Mouse (Mus musculus): ENCODE measurements around the gene Pcyox1. TPM values are rescaled to one million over a fixed set of nuclear protein-coding genes. Genes with fewer than 3 reads are reported as not detected.
"Not testable (repeated sequence)": the region's sequence is repeated elsewhere in the genome, so short reads cannot be mapped to it uniquely, and the experiment has no call there.

The Pcyox1 gene
- total RNA-seq, 2 experiments from 2014 or later: 62.8 to 70.7 TPM

DNA sequence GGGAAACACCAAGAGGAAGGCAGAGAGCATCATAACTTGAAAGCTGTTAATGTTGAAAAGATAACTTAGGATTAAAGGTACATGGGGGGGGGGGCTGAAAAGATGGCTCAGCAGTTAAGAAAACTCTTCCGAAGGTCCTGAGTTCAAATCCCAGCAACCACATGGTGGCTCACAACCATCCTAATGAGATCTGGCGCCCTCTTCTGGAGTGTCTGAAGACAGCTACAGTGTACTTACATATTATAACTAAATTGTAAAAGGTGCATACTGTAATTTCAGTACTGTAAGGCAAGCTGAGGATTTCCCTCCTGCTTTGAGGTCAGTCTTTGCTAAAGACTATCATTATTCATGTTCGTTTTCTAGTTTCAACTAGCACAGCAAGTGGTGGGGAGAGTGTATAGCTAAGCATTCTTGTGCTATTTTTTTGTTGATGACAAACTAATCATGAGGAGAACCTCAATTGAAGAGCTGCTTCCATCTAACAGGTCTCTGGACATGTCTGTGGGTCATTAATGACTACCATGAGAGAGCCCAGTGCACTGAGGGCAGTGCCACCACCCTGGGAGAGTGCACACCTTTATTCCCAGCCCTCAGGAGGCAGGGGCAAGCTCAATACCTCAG, 26.8 kb downstream of the Pcyox1 start:
- DNase-seq: peak in 1 of 2 experiments; percentile 31
- intact Hi-C loops (cut with DNase I): loop anchor here (2.0 kb wide), 1 partner anchor 27 kb away; the partner anchor contains the start of gene Pcyox1

DNA sequence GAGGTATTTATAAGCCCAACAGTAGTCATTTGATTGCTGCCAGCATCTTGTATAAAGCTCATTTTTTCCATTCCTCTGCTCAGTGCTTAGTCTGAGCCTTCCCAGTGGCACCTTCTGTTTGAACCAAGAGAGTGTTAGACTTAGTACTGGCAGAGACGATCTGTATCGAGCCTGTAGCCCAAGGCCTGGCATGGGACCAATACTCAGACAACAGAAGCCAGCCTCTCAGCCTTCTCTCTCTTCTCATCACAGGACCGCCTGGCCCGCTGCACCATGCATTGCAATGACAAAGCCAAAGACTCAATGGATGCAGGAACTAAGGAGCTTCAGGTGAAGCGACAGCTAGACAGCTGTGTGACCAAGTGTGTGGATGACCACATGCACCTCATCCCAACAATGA, 28.5 kb downstream of the Pcyox1 start:
- intact Hi-C loops (cut with DNase I): loop anchor here (10.0 kb wide), 1 partner anchor 434 kb away; no protein-coding TSS in a partner anchor
- no peak for DNase-seq

DNA sequence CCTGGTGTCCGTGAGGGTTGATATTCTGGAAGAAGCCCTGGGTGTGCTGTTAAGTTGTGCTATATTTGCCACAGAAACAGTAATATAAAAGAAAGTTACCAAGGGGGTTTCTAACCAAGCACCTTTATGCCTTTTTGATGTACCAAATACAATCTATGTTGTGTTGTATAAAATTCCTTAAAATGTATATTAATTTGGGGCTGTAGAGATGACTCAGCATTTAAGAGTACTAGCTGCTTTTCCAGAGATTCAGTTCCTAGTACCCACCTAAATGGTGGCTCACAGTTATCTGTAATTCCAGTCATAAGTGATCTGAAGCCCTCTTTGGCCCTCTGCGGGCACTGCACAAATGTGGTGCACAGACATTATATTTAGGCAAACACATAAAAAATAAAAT, 30.1 kb downstream of the Pcyox1 start:
- intact Hi-C loops (cut with DNase I): loop anchor here (10.0 kb wide), 1 partner anchor 432 kb away; no protein-coding TSS in a partner anchor

DNA sequence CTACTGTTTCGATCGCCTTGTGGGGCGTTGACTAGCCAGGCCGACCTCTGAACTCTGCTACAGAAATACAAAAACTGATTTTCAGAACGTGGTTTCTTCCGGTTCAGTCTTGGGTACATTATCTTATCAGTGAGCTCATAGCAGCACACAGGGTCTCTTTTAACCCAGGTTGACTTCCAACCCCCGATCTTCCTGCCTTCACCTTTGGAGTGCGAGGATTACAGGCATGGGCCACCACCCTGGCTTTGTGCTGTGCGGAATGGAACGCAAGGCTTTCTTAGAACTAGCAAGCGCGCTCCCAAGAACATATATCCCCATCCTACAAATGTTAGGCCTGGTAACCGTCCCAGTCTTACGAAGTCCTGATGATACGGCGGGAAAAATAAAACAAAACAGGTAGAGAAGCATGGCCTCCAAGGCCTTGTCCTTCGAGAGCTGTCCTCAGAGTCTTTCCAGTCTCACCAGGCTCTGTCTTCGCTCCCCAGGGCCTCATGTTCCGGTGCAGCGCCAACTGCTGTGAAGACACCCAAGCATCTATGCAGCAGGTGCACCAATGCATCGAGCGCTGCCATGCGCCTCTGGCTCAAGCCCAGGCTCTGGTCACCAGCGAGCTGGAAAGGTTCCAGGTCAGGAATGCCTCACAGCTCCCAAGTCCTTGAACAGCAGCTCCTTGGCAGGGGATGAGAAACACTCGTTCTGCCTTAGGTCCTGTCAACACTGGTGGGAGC, 30.7 kb downstream of the Pcyox1 start:
- intact Hi-C loops (cut with DNase I): loop anchor here (10.0 kb wide), 1 partner anchor 431 kb away; no protein-coding TSS in a partner anchor

More for the DNA sequence above, 30.1 kb downstream of the Pcyox1 start:
- no peak for DNase-seq

GRCm38 (mm10) chr6:86365371-86366124, 31.4 kb downstream of the Pcyox1 start, which contains the start of gene Fam136a:
Fam136a (plus strand) TSS chr6:86365646.
- peak; percentile 96 to 98 for DNase-seq
- intact Hi-C loops (cut with DNase I): loop anchor here (2.0 to 10.0 kb wide), 2 partner anchors 171 to 431 kb away; partner anchors contain the start of gene Tgfa

More for the DNA sequence above, 30.7 kb downstream of the Pcyox1 start:
- peak; percentile 71 to 81 for DNase-seq

DNA sequence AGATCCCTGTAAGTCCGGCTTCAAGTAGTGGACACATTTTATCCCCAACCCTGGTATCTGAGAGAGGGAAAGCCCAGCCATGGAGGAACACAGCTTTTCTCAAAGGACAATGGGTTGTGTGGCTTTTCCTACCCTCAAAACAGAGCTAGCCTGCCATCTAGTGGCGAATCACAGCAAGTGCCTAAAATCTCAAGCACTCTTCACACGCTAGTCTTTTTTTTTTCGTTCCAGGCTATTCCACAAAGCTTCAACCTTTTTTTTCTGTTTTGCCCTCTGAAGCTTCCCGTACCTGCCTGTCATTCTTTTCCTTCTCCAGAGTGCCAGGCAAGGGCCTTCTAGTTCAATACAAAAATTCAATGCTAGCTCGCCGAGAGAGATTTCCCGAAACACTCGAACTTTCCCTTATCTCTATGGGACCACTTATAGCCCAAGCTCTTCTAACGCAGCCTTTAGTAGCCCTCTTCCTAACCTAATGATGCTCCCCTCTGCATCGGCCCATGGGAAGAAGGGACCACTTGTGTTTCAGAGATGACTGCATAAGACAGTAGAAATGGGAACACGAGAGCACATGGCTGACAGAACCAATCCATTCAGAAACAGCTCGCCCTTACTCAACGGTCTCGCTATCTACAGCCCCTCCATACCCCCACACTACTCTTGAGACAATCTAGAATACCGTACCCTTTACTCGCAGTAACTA, 32.4 kb downstream of the Pcyox1 start:
- peak; percentile 86 to 91 for DNase-seq
- intact Hi-C loops (cut with DNase I): loop anchor here (1.0 to 10.0 kb wide), 6 partner anchors 37 to 430 kb away; partner anchors contain the start of gene Tgfa

DNA sequence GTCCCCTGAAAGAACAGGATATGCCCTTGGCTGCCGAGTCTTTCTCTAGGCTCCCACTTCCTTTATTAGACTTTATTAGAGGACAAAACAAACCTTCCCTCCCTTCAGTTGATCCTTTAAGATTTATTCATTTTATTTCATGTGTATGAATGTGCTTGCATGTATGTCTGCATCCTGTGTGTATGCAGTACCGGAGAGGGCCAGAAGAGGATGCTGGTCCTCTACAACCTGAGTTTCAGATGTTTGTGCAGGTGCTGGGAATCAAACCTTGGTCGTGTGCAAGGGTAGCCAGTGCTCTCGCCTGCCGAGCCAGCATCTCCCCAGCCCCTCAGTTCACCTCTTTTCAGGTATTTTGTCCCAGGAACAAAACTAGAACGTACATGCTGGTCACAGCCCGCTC, 35.6 kb downstream of the Pcyox1 start:
- intact Hi-C loops (cut with DNase I): loop anchor here (5.0 to 10.0 kb wide), 2 partner anchors 339 to 427 kb away; no protein-coding TSS in a partner anchor

GRCm38 (mm10) chr6:86360691-86361090, 36.3 kb downstream of the Pcyox1 start:
- no peak for DNase-seq
- intact Hi-C loops (cut with DNase I): loop anchor here (5.0 to 10.0 kb wide), 2 partner anchors 338 to 426 kb away; no protein-coding TSS in a partner anchor

More for the DNA sequence above, 35.6 kb downstream of the Pcyox1 start:
- DNase-seq: no peak

DNA sequence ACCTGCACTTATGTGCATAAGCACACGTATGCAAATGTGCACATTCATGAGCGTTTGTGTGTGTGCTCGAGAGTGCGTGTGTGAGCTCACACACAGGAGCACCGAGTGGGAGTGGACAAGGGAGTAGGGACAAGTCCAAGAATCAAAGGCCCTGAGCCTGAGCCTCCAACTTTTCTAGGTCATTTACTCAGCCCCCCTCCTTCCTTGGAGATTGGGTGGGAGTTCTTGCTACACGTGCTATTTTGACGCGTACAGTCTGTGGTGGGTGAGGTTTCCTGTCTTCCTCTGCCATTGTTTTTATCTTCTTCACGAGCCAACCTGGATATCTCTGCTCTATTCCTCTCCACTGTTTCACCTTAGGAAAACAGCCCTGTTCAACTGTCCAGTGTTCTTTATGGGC, 40.0 kb downstream of the Pcyox1 start:
- intact Hi-C loops (cut with DNase I): no loop called here
- DNase-seq: no peak

DNA sequence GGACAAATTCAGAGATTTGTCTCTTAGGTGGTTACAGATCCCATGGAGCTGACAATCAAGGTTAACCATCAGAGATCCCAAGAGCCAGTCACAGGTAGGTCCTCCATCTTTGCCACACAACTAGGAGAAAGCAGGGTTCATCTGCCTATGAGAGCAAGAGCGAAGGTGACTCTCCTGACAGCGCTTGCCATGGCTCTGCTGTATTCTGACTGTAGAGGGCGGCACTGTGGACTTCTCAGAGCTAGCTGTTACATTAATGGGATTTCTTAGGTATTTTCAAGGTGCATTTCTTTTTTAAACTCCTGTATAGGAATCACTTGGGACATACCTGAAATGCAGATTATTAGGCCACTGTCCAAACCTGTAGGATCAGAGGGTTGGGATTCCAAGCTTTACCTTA, 42.0 kb downstream of the Pcyox1 start:
- intact Hi-C loops (cut with DNase I): no loop called here

DNA sequence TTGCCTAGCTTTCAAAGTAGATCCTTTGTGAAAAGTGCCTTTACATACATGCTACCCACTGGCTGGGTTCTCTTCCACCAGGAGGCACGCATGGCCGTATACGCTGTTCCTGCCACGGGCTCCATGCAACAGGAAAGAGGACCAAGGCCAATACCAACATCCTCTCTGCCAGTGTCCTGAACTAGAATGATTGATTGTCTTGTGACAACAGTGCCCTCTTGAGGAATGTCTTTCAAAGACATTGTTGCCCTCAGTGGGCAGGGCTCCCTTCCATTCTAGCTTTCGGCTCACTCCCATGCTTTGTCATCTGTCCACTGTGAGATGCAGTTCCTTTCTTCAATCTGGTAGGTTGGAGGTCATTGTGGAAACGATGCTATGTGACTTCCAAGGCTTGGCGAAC, 47.7 kb downstream of the Pcyox1 start:
- intact Hi-C loops (cut with DNase I): no loop called here
- DNase-seq: peak; percentile 37 to 53

More for the DNA sequence above, 42.0 kb downstream of the Pcyox1 start:
- no peak for DNase-seq

DNA sequence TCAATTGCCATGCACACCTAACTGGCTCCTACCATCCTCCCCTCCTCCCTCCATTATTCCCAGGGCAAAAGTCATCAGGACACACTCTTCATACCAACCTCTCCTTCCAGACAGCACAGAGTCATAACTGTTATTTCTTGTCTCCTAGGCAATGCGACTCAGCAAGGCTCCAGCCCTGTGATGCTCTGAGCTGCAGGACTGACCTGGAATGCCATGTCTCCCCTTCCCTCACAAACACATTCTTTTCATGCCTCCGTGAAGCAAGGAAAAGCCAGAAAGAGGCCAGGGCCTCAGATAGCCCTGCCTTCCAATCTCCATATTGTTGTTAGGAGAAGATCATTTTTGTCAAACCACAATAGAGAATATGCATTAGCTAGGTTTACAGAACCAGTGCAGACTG, 50.9 kb downstream of the Pcyox1 start:
- no peak for DNase-seq
- intact Hi-C loops (cut with DNase I): no loop called here

- intact Hi-C loops (cut with DNase I): no loop called here
These were observed 53.3 kb downstream of the Pcyox1 start for GRCm38 (mm10) chr6:86343656-86344055.

GRCm38 (mm10) chr6:86336340-86336739, 60.6 kb downstream of the Pcyox1 start:
- DNase-seq; intact Hi-C loops (cut with DNase I): not testable (repeated sequence)

More at GRCm38 (mm10) chr6:86343656-86344055, 53.3 kb downstream of the Pcyox1 start:
- DNase-seq: no peak

Other genes starting within 250 kb of the Pcyox1 start
- gene Tgfa, start 201.9 kb downstream of the Pcyox1 start, total RNA-seq (2021): 1 to 10 TPM; 1.5 to 2.1 TPM
- 10 to 100 TPM; 26.4 to 31.3 TPM for gene Fam136a, start 31.5 kb downstream of the Pcyox1 start, total RNA-seq (2021)
- gene Snrpg, start 25.9 kb downstream of the Pcyox1 start, total RNA-seq (2021): 10 to 100 TPM; 64.9 to 74.6 TPM
- 10 to 100 TPM; 43.1 to 54.0 TPM for gene Tia1, start 7.1 kb upstream of the Pcyox1 start, total RNA-seq (2021)
- under 1 TPM in 1 of 2 experiments, not detected in 1; 0.93 TPM for gene Gm44790, start 29.5 kb upstream of the Pcyox1 start, total RNA-seq (2021)
- 10 to 100 TPM; 10.5 to 11.4 TPM for gene C87436, start 41.2 kb upstream of the Pcyox1 start, total RNA-seq (2021)
- gene Pcbp1, start 129.2 kb upstream of the Pcyox1 start, total RNA-seq (2021): 100 to 1,000 TPM; 205 to 210 TPM
- under 1 TPM in 1 of 2 experiments, not detected in 1; 0.22 TPM for gene Asprv1, start 231.0 kb upstream of the Pcyox1 start, total RNA-seq (2021)

All from heart, postnatal 10 days (tissue).